Mouse (Mus musculus): Measurements from ENCODE around the gene Src.

Gene Src

GRCm38 (mm10) chr2:157447297-157448158, 29.3 kb downstream of the Src start:
- no peak for DNase-seq

- no peak for DNase-seq
Observed at GRCm38 (mm10) chr2:157448356-157448755, 30.1 kb downstream of the Src start.

- no peak for DNase-seq
Observed at GRCm38 (mm10) chr2:157450905-157451304, 32.7 kb downstream of the Src start.

GRCm38 (mm10) chr2:157451372-157452040, 33.3 kb downstream of the Src start:
- DNase-seq, result no peak

GRCm38 (mm10) chr2:157457100-157457806, 39.0 kb downstream of the Src start:
- DNase-seq, result peak; percentile 95

GRCm38 (mm10) chr2:157458472-157458871, 40.2 kb downstream of the Src start:
- peak; percentile 69 for DNase-seq

- DNase-seq, result no peak
Observed at GRCm38 (mm10) chr2:157459736-157460135, 41.5 kb downstream of the Src start.

- DNase-seq, result no peak
Observed at GRCm38 (mm10) chr2:157462776-157463710, 44.8 kb downstream of the Src start.

GRCm38 (mm10) chr2:157463887-157464745, 45.9 kb downstream of the Src start:
- DNase-seq, result no peak

- no peak for DNase-seq
Observed at GRCm38 (mm10) chr2:157464746-157465126, 46.5 kb downstream of the Src start.

GRCm38 (mm10) chr2:157466836-157467235, 48.6 kb downstream of the Src start:
- no peak for DNase-seq

GRCm38 (mm10) chr2:157468130-157468796, 50.0 kb downstream of the Src start:
- DNase-seq, result no peak

- DNase-seq, result no peak
Observed at GRCm38 (mm10) chr2:157471292-157471691, 53.0 kb downstream of the Src start.

- no peak for DNase-seq
Observed at GRCm38 (mm10) chr2:157471737-157472136, 53.5 kb downstream of the Src start.

GRCm38 (mm10) chr2:157472469-157472868, 54.2 kb downstream of the Src start:
- DNase-seq, result no peak

GRCm38 (mm10) chr2:157474269-157474729, 56.1 kb downstream of the Src start:
- DNase-seq, result no peak

- no peak for DNase-seq
Observed at GRCm38 (mm10) chr2:157475437-157476379, 57.5 kb downstream of the Src start.

GRCm38 (mm10) chr2:157478651-157479050, 60.4 kb downstream of the Src start:
- no peak for DNase-seq

- no peak for DNase-seq
Observed at GRCm38 (mm10) chr2:157479858-157480568, 61.8 kb downstream of the Src start.
